Mouse (Mus musculus): ENCODE measurements around the gene Trip11.
A peak's percentile ranks its signal among the peaks of the same experiment; 100 is the strongest.

Gene Trip11

GRCm38 (mm10) chr12:101821596-101821995, 91.5 kb downstream of the Trip11 start:
- no peak for DNase-seq (ENCODE audit: low spot score in 2 of 2)

- DNase-seq (ENCODE audit: low spot score in 2 of 2), result no peak
Observed at GRCm38 (mm10) chr12:101819570-101819969, 93.5 kb downstream of the Trip11 start.

- peak; percentile 28 to 64 for DNase-seq (ENCODE audit: low spot score in 2 of 2)
Observed at GRCm38 (mm10) chr12:101818608-101819370, 94.3 kb downstream of the Trip11 start, which contains the start of gene Fbln5. Gene Fbln5, minus strand, starts transcription at chr12:101819055.

- DNase-seq (ENCODE audit: low spot score in 2 of 2), result no peak
Observed at GRCm38 (mm10) chr12:101818246-101818607, 94.8 kb downstream of the Trip11 start.

- DNase-seq (ENCODE audit: low spot score in 2 of 2), result no peak
Observed at GRCm38 (mm10) chr12:101816810-101817209, 96.3 kb downstream of the Trip11 start.

GRCm38 (mm10) chr12:101815796-101816195, 97.3 kb downstream of the Trip11 start:
- DNase-seq (ENCODE audit: low spot score in 2 of 2), result no peak

- DNase-seq (ENCODE audit: low spot score in 2 of 2), result no peak
Observed at GRCm38 (mm10) chr12:101814423-101814822, 98.6 kb downstream of the Trip11 start.

GRCm38 (mm10) chr12:101811181-101811580, 101.9 kb downstream of the Trip11 start:
- no peak for DNase-seq (ENCODE audit: low spot score in 2 of 2)

- DNase-seq (ENCODE audit: low spot score in 2 of 2), result no peak
Observed at GRCm38 (mm10) chr12:101810515-101810914, 102.6 kb downstream of the Trip11 start.

- DNase-seq (ENCODE audit: low spot score in 2 of 2), result no peak
Observed at GRCm38 (mm10) chr12:101807400-101807799, 105.7 kb downstream of the Trip11 start.

GRCm38 (mm10) chr12:101802445-101802844, 110.6 kb downstream of the Trip11 start:
- DNase-seq (ENCODE audit: low spot score in 2 of 2), result no peak

- no peak for DNase-seq (ENCODE audit: low spot score in 2 of 2)
Observed at GRCm38 (mm10) chr12:101801744-101802143, 111.3 kb downstream of the Trip11 start.

GRCm38 (mm10) chr12:101801051-101801450, 112.0 kb downstream of the Trip11 start:
- no peak for DNase-seq (ENCODE audit: low spot score in 2 of 2)

- no peak for DNase-seq (ENCODE audit: low spot score in 2 of 2)
Observed at GRCm38 (mm10) chr12:101798189-101798922, 114.7 kb downstream of the Trip11 start.

GRCm38 (mm10) chr12:101794458-101794857, 118.6 kb downstream of the Trip11 start:
- DNase-seq (ENCODE audit: low spot score in 2 of 2), result no peak

GRCm38 (mm10) chr12:101793221-101793621, 119.8 kb downstream of the Trip11 start:
- DNase-seq (ENCODE audit: low spot score in 2 of 2), result no peak

GRCm38 (mm10) chr12:101792684-101793083, 120.4 kb downstream of the Trip11 start:
- no peak for DNase-seq (ENCODE audit: low spot score in 2 of 2)

- no peak for DNase-seq (ENCODE audit: low spot score in 2 of 2)
Observed at GRCm38 (mm10) chr12:101789767-101790166, 123.3 kb downstream of the Trip11 start.

- no peak for DNase-seq (ENCODE audit: low spot score in 2 of 2)
Observed at GRCm38 (mm10) chr12:101789250-101789649, 123.8 kb downstream of the Trip11 start.
